ENCODE assay signal across 8 mouse cellular contexts in genomic region chr17:36315689-36316253, GRCm38 (mm10). TPM values are rescaled to one million over a fixed set of nuclear protein-coding genes. Genes with fewer than 3 reads are reported as not detected.
DNase-seq lines count a peak whose midpoint lies in the region; ATAC-seq and TF ChIP-seq lines count a peak whose summit lies in the region.

No protein-coding gene starts in this region.

- H3K36me3 ChIP-seq in embryonic facial prominence, embryonic 14.5 days (ENCODE audit: control insufficient read depth, insufficient read depth, low read length): no peaks in the 10 kb centered on the region
- H3K36me3 ChIP-seq in hindbrain, embryonic 16.5 days (ENCODE audit: control insufficient read depth, insufficient read depth, low read length): no peaks in the 10 kb centered on the region
- no peaks in the 10 kb centered on the region for H3K36me3 ChIP-seq in midbrain, embryonic 16.5 days (ENCODE audit: control insufficient read depth, insufficient read depth, low read length)

- H3K4me1 ChIP-seq in embryonic facial prominence, embryonic 14.5 days (ENCODE audit: control insufficient read depth, insufficient read depth, low read length): no peaks in the 10 kb centered on the region
- H3K4me1 ChIP-seq in hindbrain, embryonic 16.5 days (ENCODE audit: control insufficient read depth, insufficient read depth, low read depth, low read length): no peaks in the 10 kb centered on the region
- peaks cover 4% of the 10 kb centered on the region; the same call in 1 of the 2 replicates for H3K4me1 ChIP-seq in midbrain, embryonic 16.5 days (ENCODE audit: control insufficient read depth, insufficient read depth, low read length)

- H3K4me3 ChIP-seq in layer of hippocampus, adult 2 months: peak overlapping the region; percentile 85
- peak overlapping the region; percentile 52 for H3K4me3 ChIP-seq in embryonic facial prominence, embryonic 14.5 days (ENCODE audit: low read depth, low read length)
- peak overlapping the region; percentile 47 for H3K4me3 ChIP-seq in hindbrain, embryonic 16.5 days (ENCODE audit: low read length)
- H3K4me3 ChIP-seq in midbrain, embryonic 16.5 days (ENCODE audit: low read depth, low read length): peak overlapping the region; percentile 44

- H3K9me3 ChIP-seq in embryonic facial prominence, embryonic 14.5 days (ENCODE audit: control insufficient read depth, low read length): no peaks in the 10 kb centered on the region
- H3K9me3 ChIP-seq in hindbrain, embryonic 16.5 days (ENCODE audit: control insufficient read depth, low read length): no peaks in the 10 kb centered on the region
- no peaks in the 10 kb centered on the region for H3K9me3 ChIP-seq in midbrain, embryonic 16.5 days (replicated peaks; ENCODE audit: control insufficient read depth, low read length, poor library complexity, severe bottlenecking)

- H3K4me2 ChIP-seq in embryonic facial prominence, embryonic 14.5 days (ENCODE audit: low read depth, low read length): peak overlapping the region; percentile 85
- peak overlapping the region; percentile 66 for H3K4me2 ChIP-seq in hindbrain, embryonic 16.5 days (ENCODE audit: low read length)
- H3K4me2 ChIP-seq in midbrain, embryonic 16.5 days (ENCODE audit: low read length): peak overlapping the region; percentile 53

- peak overlapping the region; percentile 64 for H3K9ac ChIP-seq in embryonic facial prominence, embryonic 14.5 days (ENCODE audit: low read depth, low read length)
- H3K9ac ChIP-seq in hindbrain, embryonic 16.5 days (ENCODE audit: low read depth, low read length): peak overlapping the region; percentile 74
- H3K9ac ChIP-seq in midbrain, embryonic 16.5 days (ENCODE audit: low read depth, low read length): peak overlapping the region; percentile 66

- no peak for TF ChIP-seq CTCF in layer of hippocampus, adult 2 months (conservative IDR thresholded peaks at IDR 0.05)

- H3K27me3 ChIP-seq in embryonic facial prominence, embryonic 14.5 days (replicated peaks; ENCODE audit: control insufficient read depth, insufficient read depth, low read length): no peaks in the 10 kb centered on the region
- no peaks in the 10 kb centered on the region for H3K27me3 ChIP-seq in hindbrain, embryonic 16.5 days (replicated peaks; ENCODE audit: control insufficient read depth, insufficient read depth, low read length)
- no peaks in the 10 kb centered on the region for H3K27me3 ChIP-seq in midbrain, embryonic 16.5 days (ENCODE audit: control insufficient read depth, insufficient read depth, low read depth, low read length)

- WGBS in embryonic facial prominence, embryonic 14.5 days: 14% methylated on average over 5 of the region's 5 CpGs
- 30% methylated on average over 5 of the region's 5 CpGs for WGBS in hindbrain, embryonic 16.5 days
- 25% methylated on average over 5 of the region's 5 CpGs for WGBS in midbrain, embryonic 16.5 days

- DNase-seq in layer of hippocampus, adult 2 months (ENCODE audit: low spot score in 2 of 2): no peak
- no peak for DNase-seq in layer of hippocampus, adult 11-12 months (ENCODE audit: low spot score)
- DNase-seq in embryonic facial prominence, embryonic 14.5 days (ENCODE audit: low spot score): peak; percentile 3
- DNase-seq in urinary bladder, postnatal 10 days (ENCODE audit: low spot score): no peak
- no peak for DNase-seq in thymus, postnatal 25 days
- no peak for DNase-seq in cerebellum, postnatal 36 days

- ATAC-seq in embryonic facial prominence, embryonic 14.5 days (ENCODE audit: low read depth): no peak
- ATAC-seq in hindbrain, embryonic 16.5 days: peak; percentile 69
- peak; percentile 61 for ATAC-seq in midbrain, embryonic 16.5 days

- H3K27ac ChIP-seq in layer of hippocampus, adult 2 months: peak overlapping the region; percentile 93
- no peak overlapping the region for H3K27ac ChIP-seq in embryonic facial prominence, embryonic 14.5 days (replicated peaks; ENCODE audit: low read depth, low read length)
- H3K27ac ChIP-seq in hindbrain, embryonic 16.5 days (ENCODE audit: low read depth, low read length): peak overlapping the region; percentile 92
- peak overlapping the region; percentile 88 for H3K27ac ChIP-seq in midbrain, embryonic 16.5 days (ENCODE audit: low read length)

RNA-seq across cellular contexts. Expression of gene H2-M10.1, which starts 10.2 kb away (rescaled TPM):
- not detected for total RNA-seq in layer of hippocampus, adult 2 months (2021)
- not detected in 2 replicates for polyA plus RNA-seq in embryonic facial prominence, embryonic 14.5 days (2014; fragmentation: Nextera tagmentation; extraction: Ambion mirVana)
- not detected in 2 replicates for polyA plus RNA-seq in hindbrain, embryonic 16.5 days (2015; fragmentation: Nextera tagmentation; extraction: Ambion mirVana)
- not detected in 2 replicates for polyA plus RNA-seq in midbrain, embryonic 16.5 days (2015; fragmentation: Nextera tagmentation; extraction: Ambion mirVana)

RNA-seq across cellular contexts. Expression of gene H2-M10.2, which starts 29.5 kb away (rescaled TPM):
- not detected for total RNA-seq in layer of hippocampus, adult 2 months (2021)
- not detected in 2 replicates for polyA plus RNA-seq in embryonic facial prominence, embryonic 14.5 days (2014; fragmentation: Nextera tagmentation; extraction: Ambion mirVana)
- 0.14 and 0.19 TPM in 2 replicates for polyA plus RNA-seq in hindbrain, embryonic 16.5 days (2015; fragmentation: Nextera tagmentation; extraction: Ambion mirVana)
- 0.25 and 0.33 TPM in 2 replicates for polyA plus RNA-seq in midbrain, embryonic 16.5 days (2015; fragmentation: Nextera tagmentation; extraction: Ambion mirVana)

RNA-seq across cellular contexts. Expression of gene Trim39, which starts 43.7 kb away (rescaled TPM):
- 10 to 100 TPM; 23.6 to 25.3 TPM for total RNA-seq in layer of hippocampus, adult 2 months (2021)
- 10.6 and 12.4 TPM in 2 replicates for polyA plus RNA-seq in embryonic facial prominence, embryonic 14.5 days (2014; fragmentation: Nextera tagmentation; extraction: Ambion mirVana)
- 22.1 and 25.4 TPM in 2 replicates for polyA plus RNA-seq in hindbrain, embryonic 16.5 days (2015; fragmentation: Nextera tagmentation; extraction: Ambion mirVana)
- polyA plus RNA-seq in midbrain, embryonic 16.5 days (2015; fragmentation: Nextera tagmentation; extraction: Ambion mirVana): 26.2 and 28.6 TPM in 2 replicates

RNA-seq across cellular contexts. Expression of gene H2-M10.3, which starts 52.4 kb away (rescaled TPM):
- not detected for total RNA-seq in layer of hippocampus, adult 2 months (2021)
- polyA plus RNA-seq in embryonic facial prominence, embryonic 14.5 days (2014; fragmentation: Nextera tagmentation; extraction: Ambion mirVana): not detected in 2 replicates
- not detected in 2 replicates for polyA plus RNA-seq in hindbrain, embryonic 16.5 days (2015; fragmentation: Nextera tagmentation; extraction: Ambion mirVana)
- not detected in 2 replicates for polyA plus RNA-seq in midbrain, embryonic 16.5 days (2015; fragmentation: Nextera tagmentation; extraction: Ambion mirVana)

RNA-seq across cellular contexts. Expression of gene Rpp21, which starts 57.9 kb away (rescaled TPM):
- total RNA-seq in layer of hippocampus, adult 2 months (2021): 10 to 100 TPM; 43.6 to 44.1 TPM
- polyA plus RNA-seq in embryonic facial prominence, embryonic 14.5 days (2014; fragmentation: Nextera tagmentation; extraction: Ambion mirVana): 95.5 and 103 TPM in 2 replicates
- polyA plus RNA-seq in hindbrain, embryonic 16.5 days (2015; fragmentation: Nextera tagmentation; extraction: Ambion mirVana): 117 and 131 TPM in 2 replicates
- polyA plus RNA-seq in midbrain, embryonic 16.5 days (2015; fragmentation: Nextera tagmentation; extraction: Ambion mirVana): 122 and 135 TPM in 2 replicates
